Mouse (Mus musculus): Measurements from ENCODE around the gene Enpep.

GRCm38 (mm10) chr3:129273156-129273831 lies 59.2 kb downstream of the Enpep start:
- no peak for TF ChIP-seq CTCF (IDR thresholded peaks at IDR 0.05; ENCODE audit: control insufficient read depth, insufficient read depth, low read length)
- no peak for TF ChIP-seq POLR2A (IDR thresholded peaks at IDR 0.05; ENCODE audit: borderline replicate concordance, control insufficient read depth, low read depth, low read length)
